Mouse (Mus musculus): ENCODE measurements around the gene Anapc4. TPM values are rescaled to one million over a fixed set of nuclear protein-coding genes. Genes with fewer than 3 reads are reported as not detected.

Gene Anapc4
- polyA plus RNA-seq, 1 experiment, result 4.6 TPM

- Histone ChIP-seq H3K27ac (ENCODE audit: insufficient read depth, low read depth, low read length) (no peak overlapping the region), H3K4me1 (ENCODE audit: control insufficient read depth, insufficient read depth, insufficient read length, low read length) (peaks cover 3% of the 10 kb centered on the region; the same call in 1 of the 2 replicates), H3K4me3 (ENCODE audit: low read depth, low read length) (peak overlapping the region; percentile 48), H3K36me3 (ENCODE audit: control insufficient read depth, insufficient read depth, low read length) (no peaks in the 10 kb centered on the region), H3K27me3 (ENCODE audit: control insufficient read depth, insufficient read depth, low read length) (no peaks in the 10 kb centered on the region)
- TF ChIP-seq POLR2A (IDR thresholded peaks at IDR 0.05; ENCODE audit: low read depth, low read length) (no peak), CTCF (IDR thresholded peaks at IDR 0.05; ENCODE audit: extremely low read depth, insufficient read length, insufficient replicate concordance, low read depth, low read length) (no peak)
- WGBS, result 18% methylated on average over 12 of the region's 12 CpGs
Measured at GRCm38 (mm10) chr5:52910159-52910591, 76.4 kb downstream of the Anapc4 start.

- H3K4me1 ChIP-seq (ENCODE audit: control insufficient read depth, insufficient read depth, insufficient read length, low read length), result peaks cover 3% of the 10 kb centered on the region; the same call in 1 of the 2 replicates
- 91% methylated on average over 10 of the region's 10 CpGs for WGBS
- H3K36me3 ChIP-seq (ENCODE audit: control insufficient read depth, insufficient read depth, low read length), result no peaks in the 10 kb centered on the region
- TF ChIP-seq CTCF (IDR thresholded peaks at IDR 0.05; ENCODE audit: extremely low read depth, insufficient read length, insufficient replicate concordance, low read depth, low read length) (no peak), POLR2A (IDR thresholded peaks at IDR 0.05; ENCODE audit: low read depth, low read length) (no peak)
- no peak overlapping the region for H3K27ac ChIP-seq (ENCODE audit: insufficient read depth, low read depth, low read length)
- no peaks in the 10 kb centered on the region for H3K27me3 ChIP-seq (ENCODE audit: control insufficient read depth, insufficient read depth, low read length)
- no peak overlapping the region for H3K4me3 ChIP-seq (ENCODE audit: low read depth, low read length)
Measured at GRCm38 (mm10) chr5:52911286-52911870, 77.6 kb downstream of the Anapc4 start.

GRCm38 (mm10) chr5:52913711-52914110 lies 79.9 kb downstream of the Anapc4 start:
- Histone ChIP-seq H3K4me1 (ENCODE audit: control insufficient read depth, insufficient read depth, insufficient read length, low read length) (peaks cover 3% of the 10 kb centered on the region; the same call in 1 of the 2 replicates), H3K4me3 (ENCODE audit: low read depth, low read length) (no peak overlapping the region), H3K27ac (ENCODE audit: insufficient read depth, low read depth, low read length) (no peak overlapping the region), H3K36me3 (ENCODE audit: control insufficient read depth, insufficient read depth, low read length) (no peaks in the 10 kb centered on the region), H3K27me3 (ENCODE audit: control insufficient read depth, insufficient read depth, low read length) (no peaks in the 10 kb centered on the region)
- 78% methylated on average over 7 of the region's 7 CpGs for WGBS
- no peak for TF ChIP-seq CTCF (IDR thresholded peaks at IDR 0.05; ENCODE audit: extremely low read depth, insufficient read length, insufficient replicate concordance, low read depth, low read length)
- no peak for TF ChIP-seq POLR2A (IDR thresholded peaks at IDR 0.05; ENCODE audit: low read depth, low read length)

- no peaks in the 10 kb centered on the region for H3K36me3 ChIP-seq (ENCODE audit: control insufficient read depth, insufficient read depth, low read length)
- H3K4me1 ChIP-seq (ENCODE audit: control insufficient read depth, insufficient read depth, insufficient read length, low read length), result no peaks in the 10 kb centered on the region
- TF ChIP-seq CTCF (IDR thresholded peaks at IDR 0.05; ENCODE audit: extremely low read depth, insufficient read length, insufficient replicate concordance, low read depth, low read length) (no peak), POLR2A (IDR thresholded peaks at IDR 0.05; ENCODE audit: low read depth, low read length) (no peak)
- H3K27ac ChIP-seq (ENCODE audit: insufficient read depth, low read depth, low read length), result no peak overlapping the region
- WGBS, result 66% methylated on average over 6 of the region's 6 CpGs
- H3K4me3 ChIP-seq (ENCODE audit: low read depth, low read length), result no peak overlapping the region
- H3K27me3 ChIP-seq (ENCODE audit: control insufficient read depth, insufficient read depth, low read length), result no peaks in the 10 kb centered on the region
Measured at GRCm38 (mm10) chr5:52916186-52916585, 82.4 kb downstream of the Anapc4 start.

Other genes starting within 250 kb of the Anapc4 start
- gene Sepsecs, start 164.3 kb upstream of the Anapc4 start, polyA plus RNA-seq (2012; rRNA removed), result 1.9 and 4.1 TPM in 2 replicates
- 62.1 and 149 TPM in 2 replicates for gene Pi4k2b, start 92.4 kb upstream of the Anapc4 start, polyA plus RNA-seq (2012; rRNA removed)
- 2.0 and 3.4 TPM in 2 replicates for gene Zcchc4, start 58.6 kb upstream of the Anapc4 start, polyA plus RNA-seq (2012; rRNA removed)
- 4.3 and 447 TPM in 2 replicates for gene Slc34a2, start 204.1 kb downstream of the Anapc4 start, polyA plus RNA-seq (2012; rRNA removed)